Mouse (Mus musculus) fat pad, adult 2 months (tissue): ENCODE measurements around the gene Chchd3.

Experiments
- DNase-seq: peaks from one replicate; pipeline ENCODE4 v3.0.0-alpha.2; 2011; ENCODE audit warnings: low read depth, low spot score; ENCODE audit errors: extremely low read depth

The Chchd3 gene

DNA sequence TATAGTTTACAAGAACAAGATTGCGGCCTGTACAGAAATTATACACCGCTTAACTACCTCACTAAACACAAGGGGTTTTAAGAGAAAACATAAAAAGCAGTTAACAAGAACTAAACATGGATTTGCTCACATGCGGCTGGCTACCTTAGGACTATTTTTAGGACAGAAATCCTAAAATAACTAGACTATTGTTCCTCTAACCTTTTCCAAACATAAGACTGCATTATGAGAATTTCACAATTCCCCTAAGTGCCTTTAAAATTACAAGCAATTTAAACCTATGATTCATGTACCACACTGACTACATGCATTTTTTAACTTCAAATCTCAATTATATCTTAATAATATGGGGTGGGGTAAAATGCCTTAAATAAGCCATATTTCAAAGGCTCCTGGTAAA is 123.3 kb downstream of the Chchd3 start:
- DNase-seq = no peak

DNA sequence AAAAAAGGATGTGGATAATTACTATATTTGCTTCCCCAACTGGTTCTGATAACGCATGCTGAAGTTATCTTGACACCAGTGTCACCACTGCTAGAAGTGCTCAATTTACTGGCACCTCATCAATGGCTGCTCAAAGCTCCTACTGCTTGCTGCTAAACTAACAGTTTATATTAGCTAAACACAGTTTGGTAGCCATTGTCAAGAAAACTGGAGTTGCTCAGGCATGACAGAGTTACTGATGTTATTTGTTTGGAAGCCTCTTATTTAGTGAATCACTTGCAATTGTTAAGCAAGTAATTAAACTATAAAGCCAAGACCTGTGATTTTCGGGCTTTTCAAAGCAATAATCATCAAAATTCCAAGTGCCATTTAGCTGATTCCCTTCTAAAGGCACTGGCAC is 123.7 kb downstream of the Chchd3 start:
- DNase-seq = no peak

DNA sequence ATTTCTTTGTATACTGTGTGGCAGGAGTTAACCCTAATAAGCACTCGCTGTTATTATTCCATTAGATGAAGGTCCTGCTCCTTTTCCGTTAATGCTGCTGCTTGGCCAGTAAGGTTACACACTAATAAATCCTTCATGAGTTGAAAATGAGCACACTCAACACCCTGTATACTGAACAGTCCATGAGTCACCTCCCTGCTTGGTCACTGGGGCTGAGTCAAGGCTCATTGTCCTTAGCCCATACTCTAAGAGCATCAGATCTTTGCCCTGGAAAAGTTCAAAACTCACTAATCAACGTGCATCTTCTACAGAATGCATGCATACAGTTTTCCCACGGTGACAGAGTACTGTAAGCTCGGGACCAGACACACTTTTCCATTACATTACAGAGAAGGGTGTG is 124.5 kb downstream of the Chchd3 start:
- DNase-seq = no peak

DNA sequence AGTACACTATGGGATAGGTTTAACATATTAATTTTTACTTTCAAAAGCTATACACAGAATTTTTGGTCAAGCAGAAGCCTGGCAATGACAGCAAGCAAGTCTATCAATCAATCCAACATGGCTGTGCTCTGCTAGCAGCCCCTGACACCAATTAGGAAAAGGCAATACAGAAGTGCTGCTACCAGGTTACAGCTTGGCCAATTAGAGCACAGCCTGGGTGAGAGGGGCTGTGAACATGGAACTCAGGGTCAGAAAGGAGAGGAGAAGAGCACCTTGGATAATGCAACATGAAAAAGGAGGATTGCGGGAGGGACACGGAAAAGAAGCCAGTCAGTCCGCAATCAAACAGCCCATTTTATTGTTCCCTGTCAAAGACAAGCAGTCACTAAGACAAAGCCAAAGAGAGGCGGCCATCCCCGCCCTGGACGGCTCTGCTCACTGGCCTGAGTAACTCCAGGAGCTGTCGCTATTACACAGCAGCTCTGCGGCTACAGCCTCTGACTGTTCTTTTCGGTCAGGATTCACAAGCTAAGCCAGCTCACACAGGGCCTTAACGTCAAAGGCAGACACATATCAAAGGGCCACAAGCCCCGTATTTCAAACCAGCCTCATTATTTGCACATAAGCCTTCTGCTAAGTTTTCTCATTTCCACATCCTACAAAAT is 128.8 kb downstream of the Chchd3 start:
- DNase-seq = no peak

DNA sequence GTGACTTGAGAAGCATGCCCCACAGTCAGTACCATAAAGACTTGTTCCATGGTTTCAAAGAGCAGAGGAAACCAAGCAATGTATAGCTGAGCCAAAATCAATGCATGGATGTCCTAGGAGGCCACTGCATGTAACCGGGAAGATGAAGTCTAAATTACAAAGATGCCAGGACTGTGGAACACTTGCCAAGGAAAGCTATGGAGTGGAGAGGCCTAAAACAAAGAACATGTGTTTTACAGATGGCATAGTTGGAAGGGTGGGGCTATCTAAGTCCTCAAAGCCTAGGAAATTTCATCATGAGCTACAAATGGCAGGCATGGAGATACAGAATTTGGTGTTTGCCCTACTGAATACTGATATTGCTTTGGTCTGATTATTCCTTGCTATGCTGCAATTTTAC is 137.7 kb downstream of the Chchd3 start:
- DNase-seq = no peak

DNA sequence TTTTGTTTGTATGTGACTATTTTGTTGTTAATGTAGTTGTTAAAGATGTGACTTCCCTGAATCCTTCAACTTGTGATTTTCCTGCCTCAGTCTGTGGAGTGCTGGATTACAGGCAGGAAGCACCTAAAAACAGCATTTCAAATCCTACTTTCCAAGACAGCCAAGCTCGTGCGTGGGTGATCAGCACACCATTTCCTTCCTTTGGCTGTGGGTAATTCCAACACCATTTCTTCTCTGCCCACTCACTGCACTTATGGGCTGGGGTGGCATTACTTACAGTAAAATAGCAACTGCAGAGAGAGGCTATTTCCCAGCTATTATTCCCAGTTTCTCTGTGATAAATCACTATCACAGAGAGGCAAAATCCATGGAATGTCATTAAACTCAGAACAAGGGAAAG is 140.0 kb downstream of the Chchd3 start:
- DNase-seq = no peak

DNA sequence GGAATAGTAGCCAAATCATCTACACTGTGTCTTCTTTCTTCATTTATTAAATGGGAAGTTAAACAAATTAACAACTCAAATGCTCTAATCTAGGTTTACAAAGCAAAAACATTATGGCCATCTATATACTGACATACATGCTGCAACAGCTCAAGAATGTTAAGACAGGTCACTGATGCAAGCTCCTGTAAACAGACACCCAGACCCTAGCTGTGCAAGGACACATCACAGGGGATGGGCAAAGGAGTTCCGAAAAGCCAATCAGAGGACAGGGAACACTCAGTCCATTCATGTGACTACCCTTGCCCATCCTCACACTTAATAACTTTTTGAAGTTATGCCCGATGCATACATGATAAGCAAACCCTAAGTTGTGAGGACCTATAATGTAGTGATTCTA is 149.4 kb downstream of the Chchd3 start:
- no peak for DNase-seq

DNA sequence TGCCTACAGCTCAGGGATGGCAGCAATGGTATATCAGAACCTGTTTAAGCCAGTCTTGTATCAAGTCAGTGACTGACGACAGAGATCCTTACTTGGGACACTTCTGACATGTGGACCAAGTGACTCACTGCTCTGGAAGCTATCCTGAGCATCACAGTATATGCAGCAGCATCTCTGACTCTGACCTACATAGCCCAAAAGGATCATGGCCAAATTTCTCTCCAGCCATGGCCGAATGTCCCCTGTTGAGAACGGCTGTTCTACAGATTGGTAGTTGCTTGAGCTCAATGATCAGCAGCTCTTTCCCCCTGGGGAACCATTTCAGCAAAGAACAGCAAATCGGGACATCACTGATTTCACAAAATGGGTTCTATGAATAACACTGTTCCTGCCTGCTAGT is 161.0 kb downstream of the Chchd3 start:
- DNase-seq = no peak

- DNase-seq = no peak
Observed at GRCm38 (mm10) chr6:32894100-32894499, 166.0 kb downstream of the Chchd3 start.

GRCm38 (mm10) chr6:32890726-32891125 is 169.3 kb downstream of the Chchd3 start:
- no peak for DNase-seq

GRCm38 (mm10) chr6:32888894-32889529 is 171.0 kb downstream of the Chchd3 start:
- DNase-seq = no peak

DNA sequence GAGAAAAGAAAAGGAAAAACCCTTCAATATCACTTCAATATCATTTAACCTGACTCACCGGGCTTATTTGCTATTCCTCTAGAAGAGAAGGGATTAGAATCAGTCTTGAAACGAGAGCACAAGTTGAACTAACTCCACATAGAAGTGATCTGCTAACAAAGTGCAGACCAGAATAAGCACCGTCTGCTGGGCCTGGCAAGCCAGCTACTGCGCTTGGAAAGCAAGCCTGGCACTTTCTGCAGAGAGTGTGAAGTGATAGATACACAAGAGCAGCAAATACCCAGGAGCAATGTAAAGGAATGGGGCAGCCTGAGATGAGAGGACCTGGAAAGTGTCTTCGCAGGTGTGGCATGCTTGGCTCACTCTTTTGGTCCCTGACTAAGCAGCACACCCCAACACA is 181.5 kb downstream of the Chchd3 start:
- DNase-seq = no peak

- DNase-seq = no peak
Observed at GRCm38 (mm10) chr6:32874176-32874575, 185.9 kb downstream of the Chchd3 start.

- DNase-seq = no peak
Observed at GRCm38 (mm10) chr6:32872805-32873204, 187.3 kb downstream of the Chchd3 start.

DNA sequence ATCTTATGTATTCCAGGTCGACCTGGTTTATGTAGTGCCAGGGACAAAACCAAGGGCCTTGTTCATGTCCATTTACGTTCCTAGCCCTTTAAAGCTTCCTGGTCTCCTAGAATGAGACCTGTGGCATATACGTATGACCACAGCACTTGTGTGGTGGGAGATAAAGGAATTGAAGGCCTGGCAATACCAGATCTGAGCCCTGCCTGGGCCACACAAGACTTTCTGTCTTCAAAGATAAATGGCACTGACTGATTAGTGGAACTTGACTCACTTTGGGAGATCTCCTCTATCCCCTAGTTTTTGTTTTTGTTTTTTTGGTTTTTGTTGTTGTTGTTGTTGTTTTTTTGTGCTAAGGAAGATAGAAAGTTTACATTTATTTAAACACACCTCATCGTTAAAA is 209.1 kb downstream of the Chchd3 start:
- DNase-seq = no peak

DNA sequence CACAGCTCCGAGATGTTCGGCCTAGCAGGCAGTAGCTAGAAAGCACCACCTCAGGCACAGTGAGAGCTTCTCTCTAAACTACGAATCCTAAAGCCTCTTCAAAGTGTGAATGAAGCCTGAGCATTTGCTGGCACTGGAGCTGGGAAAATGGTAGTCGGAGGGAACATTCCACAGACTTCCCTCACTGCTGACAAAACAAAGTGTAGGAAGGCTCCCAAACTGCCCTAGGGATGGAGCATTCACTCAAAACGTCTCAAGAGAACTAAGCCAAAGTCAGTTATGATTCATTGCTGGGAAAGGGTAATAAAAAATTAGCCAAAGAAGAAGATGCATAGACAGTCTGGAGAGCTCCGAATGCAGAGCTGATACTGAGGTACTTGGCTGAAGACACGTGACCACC is 211.1 kb downstream of the Chchd3 start:
- peak; percentile 36 for DNase-seq

DNA sequence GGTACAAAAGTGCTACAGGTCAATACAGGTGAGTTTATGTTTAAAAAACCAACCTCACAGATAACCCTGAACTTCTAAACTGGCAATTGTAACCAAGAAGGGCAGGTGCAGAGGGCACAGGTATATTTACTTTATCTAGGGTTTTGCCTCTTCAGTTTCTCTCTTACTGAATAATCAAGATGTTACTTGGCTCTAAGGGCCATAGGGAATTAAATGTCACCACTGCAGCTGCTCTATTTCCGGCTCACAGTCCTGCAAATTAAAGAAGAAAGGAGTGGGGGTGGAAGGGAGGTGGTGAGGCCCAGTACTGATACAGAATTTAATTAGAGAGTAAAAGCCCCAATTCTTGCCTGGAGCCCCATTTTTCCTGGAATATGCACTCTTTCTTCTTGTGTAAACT is 214.6 kb downstream of the Chchd3 start:
- no peak for DNase-seq

DNA sequence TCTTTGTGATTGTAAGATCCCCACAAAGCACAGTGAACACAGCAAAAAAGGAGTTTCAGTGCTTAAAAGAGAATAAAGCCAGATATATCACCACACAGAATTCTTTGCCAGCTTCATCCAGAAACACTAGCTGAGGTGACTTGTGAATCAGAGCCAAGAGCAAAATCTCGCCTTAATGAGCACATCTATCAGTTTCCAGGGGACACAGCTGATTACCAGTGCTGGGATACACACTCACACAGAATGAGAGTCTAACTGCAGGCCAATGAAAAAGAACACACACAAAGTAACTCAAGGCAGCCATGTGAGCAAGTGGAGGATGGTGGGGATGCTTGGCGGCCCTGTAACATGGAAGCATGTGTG is 222.1 kb downstream of the Chchd3 start:
- no peak for DNase-seq

- peak; percentile 66 for DNase-seq
Observed at GRCm38 (mm10) chr6:32837165-32837938, 222.7 kb downstream of the Chchd3 start.

GRCm38 (mm10) chr6:32823856-32824620 is 236.0 kb downstream of the Chchd3 start:
- DNase-seq = peak; percentile 43

DNA sequence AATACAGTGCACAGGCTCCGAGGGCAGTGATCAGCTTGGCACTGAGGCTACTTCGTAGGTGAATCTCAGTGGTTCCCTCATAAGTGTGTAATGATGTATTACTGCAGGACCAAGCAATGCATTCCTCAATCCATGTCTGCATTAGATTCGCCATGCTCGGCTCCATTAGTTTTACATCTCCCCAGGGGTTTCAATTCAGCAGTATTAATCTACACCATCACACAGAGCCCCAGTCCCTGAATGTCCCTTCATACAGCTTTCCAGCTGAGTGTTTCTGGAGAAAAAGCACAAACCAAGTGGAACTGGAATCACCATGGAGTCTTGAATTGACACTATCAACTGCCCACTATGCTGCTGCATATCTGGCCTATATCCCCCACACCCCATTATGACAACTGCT is 241.1 kb downstream of the Chchd3 start:
- DNase-seq = no peak

DNA sequence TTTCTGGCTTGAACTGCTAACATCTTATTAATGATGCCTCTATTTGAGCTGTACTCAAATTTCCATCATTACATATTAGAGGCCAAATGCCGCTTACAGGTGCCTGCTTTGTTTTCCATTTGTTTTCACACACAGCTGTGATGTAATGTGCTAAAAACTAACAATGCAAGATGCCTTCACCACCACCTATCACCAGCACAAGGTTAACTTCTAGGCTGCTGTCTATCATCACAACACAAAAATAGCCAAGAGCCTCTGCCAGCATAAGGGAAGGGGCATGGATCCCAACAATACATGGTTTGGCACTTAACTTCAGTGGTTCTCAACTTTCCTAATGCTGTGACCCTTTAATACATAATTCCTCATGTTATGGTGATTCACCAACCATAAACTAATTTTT is 251.3 kb downstream of the Chchd3 start:
- DNase-seq = no peak
